Mouse (Mus musculus): Measurements from ENCODE around the gene Slc12a7. TPM values are rescaled to one million over a fixed set of nuclear protein-coding genes. Genes with fewer than 3 reads are reported as not detected.

The Slc12a7 gene
- polyA plus RNA-seq, 1 experiment, result 0.20 TPM

- peaks cover 6% of the 10 kb centered on the region; the same call in 1 of the 2 replicates for H3K27me3 ChIP-seq (ENCODE audit: control insufficient read depth)
- peaks cover 2% of the 10 kb centered on the region; the same call in 1 of the 2 replicates for H3K36me3 ChIP-seq (ENCODE audit: control insufficient read depth)
- H3K9me3 ChIP-seq (ENCODE audit: control insufficient read depth, low read length), result no peaks in the 10 kb centered on the region
- H3K4me1 ChIP-seq (ENCODE audit: control insufficient read depth), result peaks cover 18% of the 10 kb centered on the region
- no peak for TF ChIP-seq TAL1 (IDR thresholded peaks at IDR 0.05; ENCODE audit: low read length)
- no peak for TF ChIP-seq GATA1 (IDR thresholded peaks at IDR 0.05; ENCODE audit: low read length)
- H3K4me3 ChIP-seq (replicated peaks), result peak overlapping the region; percentile 66
Observed at GRCm38 (mm10) chr13:73763439-73764255, 30.8 kb downstream of the Slc12a7 start.

GRCm38 (mm10) chr13:73764256-73764775 lies 31.4 kb downstream of the Slc12a7 start:
- H3K9me3 ChIP-seq (ENCODE audit: control insufficient read depth, low read length), result no peaks in the 10 kb centered on the region
- H3K27me3 ChIP-seq (ENCODE audit: control insufficient read depth), result peaks cover 4% of the 10 kb centered on the region; the same call in 1 of the 2 replicates
- H3K4me1 ChIP-seq (ENCODE audit: control insufficient read depth), result peaks cover 18% of the 10 kb centered on the region
- peak overlapping the region; percentile 66 for H3K4me3 ChIP-seq (replicated peaks)
- peaks cover 2% of the 10 kb centered on the region; the same call in 1 of the 2 replicates for H3K36me3 ChIP-seq (ENCODE audit: control insufficient read depth)
- TF ChIP-seq GATA1 (IDR thresholded peaks at IDR 0.05; ENCODE audit: low read length) (no peak), TAL1 (IDR thresholded peaks at IDR 0.05; ENCODE audit: low read length) (no peak)

GRCm38 (mm10) chr13:73765393-73765792 lies 32.5 kb downstream of the Slc12a7 start:
- no peak overlapping the region for H3K4me3 ChIP-seq (replicated peaks)
- peaks cover 2% of the 10 kb centered on the region; the same call in 1 of the 2 replicates for H3K36me3 ChIP-seq (ENCODE audit: control insufficient read depth)
- TF ChIP-seq TAL1 (IDR thresholded peaks at IDR 0.05; ENCODE audit: low read length) (no peak), GATA1 (IDR thresholded peaks at IDR 0.05; ENCODE audit: low read length) (no peak)
- H3K9me3 ChIP-seq (ENCODE audit: control insufficient read depth, low read length), result no peaks in the 10 kb centered on the region
- H3K4me1 ChIP-seq (ENCODE audit: control insufficient read depth), result peaks cover 24% of the 10 kb centered on the region
- H3K27me3 ChIP-seq (ENCODE audit: control insufficient read depth), result peaks cover 4% of the 10 kb centered on the region; the same call in 1 of the 2 replicates

- Histone ChIP-seq H3K4me1 (ENCODE audit: control insufficient read depth) (peaks cover 24% of the 10 kb centered on the region), H3K27me3 (ENCODE audit: control insufficient read depth) (peaks cover 4% of the 10 kb centered on the region; the same call in 1 of the 2 replicates), H3K9me3 (ENCODE audit: control insufficient read depth, low read length) (no peaks in the 10 kb centered on the region), H3K36me3 (ENCODE audit: control insufficient read depth) (peaks cover 2% of the 10 kb centered on the region; the same call in 1 of the 2 replicates), H3K4me3 (replicated peaks) (no peak overlapping the region)
- TF ChIP-seq GATA1 (IDR thresholded peaks at IDR 0.05; ENCODE audit: low read length) (no peak), TAL1 (IDR thresholded peaks at IDR 0.05; ENCODE audit: low read length) (no peak)
Observed at GRCm38 (mm10) chr13:73767224-73767623, 34.3 kb downstream of the Slc12a7 start.

- Histone ChIP-seq H3K27me3 (ENCODE audit: control insufficient read depth) (peaks cover 4% of the 10 kb centered on the region; the same call in 1 of the 2 replicates), H3K4me3 (replicated peaks) (no peak overlapping the region), H3K36me3 (ENCODE audit: control insufficient read depth) (peaks cover 2% of the 10 kb centered on the region; the same call in 1 of the 2 replicates), H3K9me3 (ENCODE audit: control insufficient read depth, low read length) (no peaks in the 10 kb centered on the region), H3K4me1 (ENCODE audit: control insufficient read depth) (peaks cover 24% of the 10 kb centered on the region)
- TF ChIP-seq GATA1 (IDR thresholded peaks at IDR 0.05; ENCODE audit: low read length) (no peak), TAL1 (IDR thresholded peaks at IDR 0.05; ENCODE audit: low read length) (no peak)
Observed at GRCm38 (mm10) chr13:73767754-73768153, 34.9 kb downstream of the Slc12a7 start.

GRCm38 (mm10) chr13:73768311-73768710 lies 35.4 kb downstream of the Slc12a7 start:
- TF ChIP-seq TAL1 (IDR thresholded peaks at IDR 0.05; ENCODE audit: low read length), result no peak
- no peak for TF ChIP-seq GATA1 (IDR thresholded peaks at IDR 0.05; ENCODE audit: low read length)
- Histone ChIP-seq H3K36me3 (ENCODE audit: control insufficient read depth) (peaks cover 2% of the 10 kb centered on the region; the same call in 1 of the 2 replicates), H3K4me1 (ENCODE audit: control insufficient read depth) (peaks cover 19% of the 10 kb centered on the region), H3K4me3 (replicated peaks) (no peak overlapping the region), H3K9me3 (ENCODE audit: control insufficient read depth, low read length) (no peaks in the 10 kb centered on the region), H3K27me3 (ENCODE audit: control insufficient read depth) (peaks cover 4% of the 10 kb centered on the region; the same call in 1 of the 2 replicates)

GRCm38 (mm10) chr13:73769916-73770682 lies 37.2 kb downstream of the Slc12a7 start:
- H3K9me3 ChIP-seq (ENCODE audit: control insufficient read depth, low read length), result no peaks in the 10 kb centered on the region
- H3K4me1 ChIP-seq (ENCODE audit: control insufficient read depth), result peaks cover 6% of the 10 kb centered on the region
- H3K36me3 ChIP-seq (ENCODE audit: control insufficient read depth), result peaks cover 2% of the 10 kb centered on the region; the same call in 1 of the 2 replicates
- TF ChIP-seq GATA1 (IDR thresholded peaks at IDR 0.05; ENCODE audit: low read length) (no peak), TAL1 (IDR thresholded peaks at IDR 0.05; ENCODE audit: low read length) (no peak)
- no peaks in the 10 kb centered on the region for H3K27me3 ChIP-seq (ENCODE audit: control insufficient read depth)
- H3K4me3 ChIP-seq (replicated peaks), result no peak overlapping the region

GRCm38 (mm10) chr13:73771131-73771530 lies 38.2 kb downstream of the Slc12a7 start:
- H3K9me3 ChIP-seq (ENCODE audit: control insufficient read depth, low read length), result no peaks in the 10 kb centered on the region
- H3K27me3 ChIP-seq (ENCODE audit: control insufficient read depth), result no peaks in the 10 kb centered on the region
- H3K36me3 ChIP-seq (ENCODE audit: control insufficient read depth), result peaks cover 2% of the 10 kb centered on the region; the same call in 1 of the 2 replicates
- H3K4me1 ChIP-seq (ENCODE audit: control insufficient read depth), result peaks cover 6% of the 10 kb centered on the region
- TF ChIP-seq TAL1 (IDR thresholded peaks at IDR 0.05; ENCODE audit: low read length) (no peak), GATA1 (IDR thresholded peaks at IDR 0.05; ENCODE audit: low read length) (no peak)
- H3K4me3 ChIP-seq (replicated peaks), result no peak overlapping the region

All from erythroblast, embryonic 14.5 days (primary cell).